Mouse (Mus musculus): ENCODE data around the gene Zbtb1. TPM values are rescaled to one million over a fixed set of nuclear protein-coding genes. Genes with fewer than 3 reads are reported as not detected.
A peak's percentile ranks its signal among the peaks of the same experiment; 100 is the strongest.
"Not testable (repeated sequence)": the region's sequence is repeated elsewhere in the genome, so short reads cannot be mapped to it uniquely, and the experiment has no call there.

Zbtb1 gene
- polyA plus RNA-seq, 1 experiment from 2014 or later: 15.5 TPM

DNA sequence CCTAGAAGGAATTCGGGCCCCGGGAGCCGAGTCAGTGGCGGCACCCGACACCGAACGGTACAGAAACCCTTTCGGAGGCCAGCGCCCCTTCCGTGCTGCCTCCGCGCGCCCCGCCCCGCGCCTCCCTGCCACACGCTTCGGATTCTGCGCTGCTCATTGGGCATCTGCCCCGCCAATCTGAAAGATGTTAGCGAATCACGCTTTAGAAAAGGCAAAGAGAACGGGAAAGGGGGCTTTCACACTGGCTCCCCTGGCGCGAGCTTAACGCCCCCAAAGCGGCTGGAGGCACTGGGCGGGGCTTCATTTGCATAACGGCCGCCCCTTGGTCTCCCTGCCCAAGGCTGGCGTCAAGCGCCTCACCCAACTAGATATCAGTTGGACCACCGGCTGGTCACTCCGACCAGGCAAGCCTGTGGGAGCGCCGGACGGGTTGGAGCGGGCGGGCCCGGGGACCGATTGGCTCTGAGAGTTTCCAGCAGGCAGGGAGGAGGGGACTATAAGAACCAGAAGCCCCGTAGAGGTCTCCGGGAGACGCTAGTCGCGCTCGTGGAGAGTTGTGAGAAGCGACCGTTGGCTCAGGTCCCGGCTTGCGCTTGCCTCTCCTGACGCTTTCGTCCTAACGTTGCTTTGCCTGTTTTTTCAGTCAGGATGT lies 33.9 kb downstream of the Zbtb1 start, which contains the start of gene Hspa2:
Gene Hspa2 (plus strand): TSS at position 291 of the 652 bp plus-strand sequence.
- DNase-seq (ENCODE audit: low spot score): peak; percentile 100

DNA sequence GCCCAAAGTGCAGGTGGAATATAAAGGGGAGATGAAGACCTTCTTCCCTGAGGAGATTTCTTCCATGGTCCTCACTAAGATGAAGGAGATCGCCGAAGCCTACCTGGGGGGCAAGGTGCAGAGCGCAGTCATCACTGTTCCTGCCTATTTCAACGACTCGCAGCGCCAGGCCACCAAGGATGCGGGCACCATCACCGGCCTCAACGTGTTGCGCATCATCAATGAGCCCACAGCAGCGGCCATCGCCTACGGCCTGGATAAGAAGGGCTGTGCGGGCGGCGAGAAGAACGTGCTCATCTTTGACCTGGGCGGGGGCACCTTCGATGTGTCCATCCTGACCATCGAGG lies 34.7 kb downstream of the Zbtb1 start:
- no peak for DNase-seq (ENCODE audit: low spot score)

DNA sequence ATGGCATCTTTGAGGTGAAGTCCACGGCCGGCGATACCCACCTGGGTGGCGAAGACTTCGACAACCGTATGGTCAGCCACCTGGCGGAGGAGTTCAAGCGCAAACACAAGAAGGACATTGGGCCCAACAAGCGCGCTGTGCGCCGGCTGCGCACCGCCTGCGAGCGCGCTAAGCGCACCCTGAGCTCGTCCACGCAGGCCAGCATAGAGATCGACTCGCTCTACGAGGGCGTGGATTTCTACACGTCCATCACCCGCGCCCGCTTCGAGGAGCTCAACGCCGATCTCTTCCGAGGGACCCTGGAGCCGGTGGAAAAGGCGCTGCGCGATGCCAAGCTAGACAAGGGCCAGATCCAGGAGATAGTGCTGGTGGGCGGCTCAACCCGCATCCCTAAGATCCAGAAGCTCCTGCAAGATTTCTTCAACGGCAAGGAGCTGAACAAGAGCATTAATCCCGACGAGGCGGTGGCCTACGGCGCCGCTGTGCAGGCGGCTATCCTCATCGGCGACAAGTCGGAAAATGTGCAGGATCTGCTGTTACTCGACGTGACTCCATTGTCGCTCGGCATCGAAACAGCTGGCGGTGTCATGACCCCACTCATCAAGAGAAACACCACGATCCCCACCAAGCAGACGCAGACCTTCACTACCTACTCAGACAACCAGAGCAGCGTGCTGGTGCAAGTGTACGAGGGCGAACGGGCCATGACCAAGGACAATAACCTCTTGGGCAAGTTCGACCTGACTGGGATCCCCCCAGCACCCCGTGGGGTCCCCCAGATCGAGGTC lies 35.3 kb downstream of the Zbtb1 start:
- peak; percentile 23 for DNase-seq (ENCODE audit: low spot score)

DNA sequence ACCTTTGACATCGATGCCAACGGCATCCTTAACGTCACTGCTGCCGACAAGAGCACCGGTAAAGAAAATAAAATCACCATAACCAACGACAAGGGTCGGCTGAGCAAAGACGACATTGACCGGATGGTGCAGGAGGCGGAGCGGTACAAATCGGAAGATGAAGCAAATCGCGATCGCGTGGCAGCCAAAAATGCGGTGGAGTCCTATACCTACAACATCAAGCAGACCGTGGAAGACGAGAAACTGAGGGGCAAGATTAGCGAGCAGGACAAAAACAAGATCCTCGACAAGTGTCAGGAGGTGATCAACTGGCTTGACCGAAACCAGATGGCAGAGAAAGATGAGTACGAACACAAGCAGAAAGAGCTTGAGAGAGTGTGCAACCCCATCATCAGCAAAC lies 35.9 kb downstream of the Zbtb1 start:
- DNase-seq (ENCODE audit: low spot score): peak; percentile 17

DNA sequence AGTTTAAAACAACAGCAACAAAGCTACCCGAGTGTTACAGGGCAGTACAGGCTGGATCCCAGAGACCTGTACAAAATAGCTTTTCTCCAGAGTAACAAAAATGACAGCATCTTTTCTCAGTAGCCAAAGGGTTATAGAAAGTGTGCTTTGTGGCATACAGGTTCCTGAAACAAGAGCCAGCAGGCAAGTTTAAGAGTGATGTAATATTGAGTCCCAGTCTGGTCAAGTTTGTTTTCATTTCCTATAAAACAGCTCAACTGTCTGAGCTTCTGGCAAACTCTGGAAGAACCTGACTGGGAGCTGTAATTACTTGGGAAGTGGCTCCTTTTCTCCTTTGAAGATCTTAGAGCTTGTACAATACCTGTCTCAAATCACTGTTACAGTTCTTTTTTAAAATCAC lies 37.1 kb downstream of the Zbtb1 start:
- no peak for DNase-seq (ENCODE audit: low spot score)

DNA sequence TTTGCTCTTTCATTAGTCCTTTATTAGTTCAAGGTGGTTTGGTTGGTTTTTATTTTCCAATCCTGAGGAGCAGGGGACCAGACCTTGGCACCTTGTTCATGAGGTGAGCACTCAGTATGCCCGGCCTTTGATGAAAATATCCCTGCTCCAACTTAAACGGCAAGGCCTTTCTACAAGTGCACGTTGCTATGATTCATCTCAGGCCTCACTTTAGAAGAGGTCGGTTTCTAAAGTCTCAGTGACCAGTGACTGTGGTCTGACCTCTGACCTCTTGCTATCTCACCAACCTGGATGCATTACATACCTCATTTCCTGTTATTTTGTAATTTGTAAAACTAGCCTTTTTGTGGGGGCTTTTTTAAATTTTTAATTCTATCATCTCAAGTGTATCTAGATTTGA lies 39.1 kb downstream of the Zbtb1 start:
- no peak for DNase-seq (ENCODE audit: low spot score)

DNA sequence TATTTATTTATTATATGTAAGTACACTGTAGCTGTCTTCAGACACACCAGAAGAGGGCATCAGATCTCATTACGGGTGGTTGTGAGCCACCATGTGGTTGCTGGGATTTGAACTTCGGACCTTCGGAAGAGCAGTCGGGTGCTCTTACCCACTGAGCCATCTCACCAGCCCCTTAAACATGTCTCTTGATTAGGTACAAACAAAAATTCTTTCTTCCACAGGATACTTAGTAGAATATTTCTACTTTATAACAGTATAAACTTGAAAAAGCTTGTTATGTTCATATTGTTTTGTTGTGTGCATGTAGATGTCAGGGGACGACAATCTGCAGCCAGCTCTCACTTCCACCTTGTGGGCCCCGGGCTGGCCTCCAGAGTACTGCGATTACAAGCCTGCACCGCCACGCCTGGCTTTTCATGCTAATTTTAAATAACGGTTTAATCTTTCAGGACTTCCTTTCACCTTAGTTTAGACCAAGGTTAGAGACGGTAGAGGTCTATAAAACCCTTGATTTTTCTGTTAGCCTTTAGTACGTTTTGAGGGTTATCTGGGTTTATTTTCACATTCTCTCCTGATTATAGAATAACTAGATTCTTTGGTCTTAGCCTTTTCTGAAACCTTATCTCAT lies 45.4 kb downstream of the Zbtb1 start:
- no peak for DNase-seq (ENCODE audit: low spot score)

DNA sequence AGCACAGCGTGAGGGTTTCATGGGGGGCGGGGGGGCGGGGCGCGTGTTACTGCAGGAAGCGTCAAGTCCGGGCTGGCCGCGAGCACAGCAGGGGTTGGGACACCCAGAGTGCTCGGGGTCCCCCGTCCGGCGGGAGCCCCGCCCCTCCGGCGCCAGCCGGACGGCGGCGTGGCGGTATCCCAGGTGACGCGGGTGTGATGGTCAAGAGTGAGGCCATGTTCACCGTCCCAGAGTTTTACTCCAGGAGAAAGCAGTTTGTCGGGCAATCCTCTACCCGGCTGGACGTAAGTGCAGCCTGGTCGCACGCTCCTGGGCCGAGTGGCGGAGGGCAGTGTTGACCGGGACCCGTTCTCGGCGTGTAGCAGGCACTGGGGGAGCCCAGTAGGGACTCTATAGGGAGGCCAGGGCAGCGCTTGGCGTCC lies 47.4 kb downstream of the Zbtb1 start, which contains the start of gene Ppp1r36:
Gene Ppp1r36 (plus strand): TSS at position 106 of the 422 bp plus-strand sequence.
- no peak for DNase-seq (ENCODE audit: low spot score)

DNA sequence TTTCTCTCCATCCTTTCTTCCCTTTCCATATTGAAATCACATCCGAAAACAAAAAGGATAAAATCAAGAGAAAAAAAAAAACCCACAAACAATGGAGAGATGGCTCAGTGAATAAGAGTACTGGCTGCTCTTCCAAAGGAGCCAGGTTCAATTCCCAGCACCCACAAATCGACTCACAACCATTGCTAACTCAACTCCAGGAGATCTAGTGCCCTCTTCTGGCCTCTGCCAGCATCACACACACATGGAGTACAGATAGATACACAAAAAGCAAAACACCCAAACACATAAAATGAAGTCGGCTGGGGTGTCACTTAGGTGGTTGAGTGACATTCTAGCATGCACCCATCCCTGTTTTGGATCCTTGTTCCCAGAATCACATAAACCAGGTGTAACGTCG lies 48.3 kb downstream of the Zbtb1 start:
- no peak for DNase-seq (ENCODE audit: low spot score)

DNA sequence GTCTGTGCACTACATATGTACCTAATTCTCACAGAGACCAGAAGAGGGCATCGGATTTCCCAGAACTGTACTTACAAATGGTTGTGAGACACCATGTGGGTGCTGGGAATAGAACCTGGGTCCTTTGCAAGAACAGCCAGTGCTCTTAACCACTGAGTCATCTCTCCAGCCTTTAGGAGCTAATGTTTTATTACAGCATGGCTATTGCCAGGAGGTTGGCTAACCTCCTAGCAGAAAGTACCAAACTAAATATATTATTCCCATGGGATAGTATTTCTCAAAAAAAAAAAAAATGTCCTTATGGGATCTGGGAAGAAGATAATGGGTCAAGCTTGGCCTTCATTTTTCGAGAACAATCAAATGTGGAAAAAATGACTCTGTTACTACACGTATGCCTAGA lies 55.2 kb downstream of the Zbtb1 start:
- no peak for DNase-seq (ENCODE audit: low spot score)

DNA sequence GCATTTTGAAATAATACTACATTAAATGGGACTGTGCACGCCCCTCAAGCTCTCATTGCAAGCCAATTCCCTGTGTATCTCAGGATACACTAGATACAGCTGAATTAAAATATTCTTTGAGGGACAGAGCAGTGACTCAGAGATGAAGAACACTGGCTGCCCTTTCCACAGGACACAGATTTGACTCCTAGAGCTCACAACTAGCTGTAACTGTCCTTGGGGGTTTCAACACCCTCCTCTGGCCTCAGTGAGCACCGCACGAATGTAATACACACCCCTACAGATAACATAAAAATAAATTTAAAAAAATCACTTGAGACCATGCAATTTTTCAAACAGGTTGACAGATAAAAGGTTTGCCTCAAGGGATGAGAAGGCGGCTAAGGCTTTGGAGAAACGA lies 57.5 kb downstream of the Zbtb1 start:
- no peak for DNase-seq (ENCODE audit: low spot score)

DNA sequence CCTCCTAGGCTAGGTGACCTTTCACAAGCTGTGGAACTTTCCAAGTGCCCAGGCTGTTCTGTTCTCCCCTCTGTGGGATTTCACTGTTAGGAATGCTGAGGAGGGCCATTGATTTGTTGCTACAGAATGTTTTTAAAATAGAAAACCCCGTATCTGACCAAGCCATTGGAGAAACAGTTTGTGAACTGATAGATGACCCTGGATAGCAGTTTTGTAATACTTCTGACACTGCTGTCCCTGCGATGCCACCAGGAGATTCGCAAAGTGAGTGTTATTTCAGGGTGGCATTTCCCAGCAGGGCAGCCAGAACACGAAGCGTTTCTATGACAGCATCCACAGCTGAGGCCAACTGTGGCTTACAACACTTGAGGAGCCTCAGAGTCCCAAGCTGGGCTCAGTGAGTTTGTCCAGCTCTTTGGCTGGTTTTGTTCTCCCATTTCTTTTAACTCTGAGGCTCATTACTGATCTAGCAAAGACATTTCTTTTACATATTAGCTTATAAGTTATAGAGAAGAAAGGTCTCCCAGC lies 60.9 kb downstream of the Zbtb1 start:
- no peak for DNase-seq (ENCODE audit: low spot score)

DNA sequence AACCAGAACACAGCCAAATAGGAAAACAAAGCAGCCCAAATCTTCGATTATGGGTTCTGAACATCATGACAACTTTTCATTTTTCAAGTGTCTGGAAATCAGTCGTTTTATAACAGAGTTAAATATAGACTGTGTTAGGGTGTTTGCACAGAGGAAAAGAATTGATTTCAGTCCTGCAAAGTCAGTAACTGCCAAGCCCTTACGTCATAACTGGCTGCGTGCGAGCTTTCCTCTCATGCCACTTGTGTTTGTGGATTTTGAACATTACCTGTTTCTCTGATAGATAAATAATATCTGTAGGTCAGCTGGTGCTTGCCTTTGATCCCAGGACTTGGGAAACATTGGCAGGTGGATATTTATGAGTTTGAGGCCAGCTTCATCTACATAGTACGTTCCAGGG lies 61.4 kb downstream of the Zbtb1 start:
- no peak for DNase-seq (ENCODE audit: low spot score)

DNA sequence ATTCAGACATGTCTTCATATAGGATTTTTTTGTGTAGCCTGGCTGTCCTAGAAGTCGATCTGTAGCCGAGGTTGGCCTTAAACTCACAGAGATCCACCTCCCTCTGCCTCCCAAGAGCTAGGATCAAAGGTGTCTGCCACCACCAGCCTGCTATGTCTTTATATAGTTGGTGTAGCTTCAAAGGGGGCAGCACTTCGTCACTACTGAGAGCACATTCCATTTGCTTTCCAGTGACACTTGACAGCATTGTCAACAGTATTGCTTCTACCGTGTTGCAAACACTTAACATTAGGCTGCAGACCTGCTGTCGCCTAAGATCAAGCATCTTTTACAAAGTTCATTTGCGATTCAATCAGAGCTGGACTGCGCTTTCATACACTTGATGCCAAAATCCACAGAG lies 64.0 kb downstream of the Zbtb1 start:
- DNase-seq (ENCODE audit: low spot score): no peak

DNA sequence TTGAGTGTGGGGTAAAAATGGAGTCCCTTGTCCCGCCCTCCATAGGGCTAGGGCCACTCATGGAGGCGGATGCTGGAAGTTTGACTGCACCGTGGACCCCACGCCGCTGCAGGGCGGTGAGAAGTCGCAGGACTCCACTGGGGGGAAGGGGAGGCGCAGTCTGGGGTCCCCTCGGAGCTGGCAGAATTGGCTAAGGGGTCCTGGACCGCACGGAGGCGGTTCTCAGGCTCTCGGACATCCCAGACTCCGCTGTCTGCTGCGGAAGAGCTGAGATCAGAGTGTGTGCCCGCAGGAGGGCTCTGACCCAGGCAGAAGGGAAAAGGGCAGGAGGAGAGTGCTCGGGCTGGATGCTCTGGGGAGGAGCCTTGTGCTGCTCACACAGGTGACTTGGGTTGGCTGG lies 65.0 kb downstream of the Zbtb1 start:
- DNase-seq (ENCODE audit: low spot score): no peak

DNA sequence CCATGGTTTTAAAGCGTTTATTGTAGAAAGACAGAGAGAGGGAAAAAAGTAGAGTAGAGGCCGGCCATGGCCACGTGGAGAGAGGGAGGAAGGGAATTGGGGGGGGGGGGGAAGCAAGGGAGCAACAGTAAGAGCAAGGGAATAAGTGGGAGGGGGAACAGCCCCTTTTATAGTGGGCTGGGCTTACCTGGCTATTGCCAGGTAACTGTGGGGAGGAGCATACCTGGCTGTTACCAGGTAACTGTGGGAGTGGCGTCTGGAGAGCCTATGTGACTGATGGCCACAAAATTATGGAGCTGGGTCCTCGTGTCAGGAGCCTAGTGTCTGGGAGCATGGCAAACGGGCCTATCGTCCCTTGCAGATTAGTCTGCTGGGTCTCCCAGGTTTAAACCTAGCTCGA lies 65.5 kb downstream of the Zbtb1 start:
- no peak for DNase-seq (ENCODE audit: low spot score)

DNA sequence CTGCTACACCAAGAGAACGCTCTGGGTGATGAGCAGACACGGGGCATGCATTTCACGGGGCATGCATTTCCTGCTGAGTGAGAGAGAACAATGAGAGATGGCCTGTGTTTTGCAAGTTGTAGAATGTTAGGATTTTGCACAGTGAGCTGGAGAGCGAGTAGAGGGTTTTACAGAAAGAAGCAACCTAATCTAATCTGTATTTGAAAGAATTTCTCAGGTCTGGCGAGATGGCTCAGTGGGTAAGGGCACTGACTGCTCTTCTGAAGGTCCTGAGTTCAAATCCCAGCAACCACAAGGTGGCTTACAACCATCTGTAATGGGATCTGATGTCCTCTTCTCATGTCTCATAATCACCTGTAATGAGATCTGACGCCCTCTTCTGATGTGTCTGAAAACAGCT lies 73.4 kb downstream of the Zbtb1 start:
- not testable (repeated sequence) for DNase-seq (ENCODE audit: low spot score)

DNA sequence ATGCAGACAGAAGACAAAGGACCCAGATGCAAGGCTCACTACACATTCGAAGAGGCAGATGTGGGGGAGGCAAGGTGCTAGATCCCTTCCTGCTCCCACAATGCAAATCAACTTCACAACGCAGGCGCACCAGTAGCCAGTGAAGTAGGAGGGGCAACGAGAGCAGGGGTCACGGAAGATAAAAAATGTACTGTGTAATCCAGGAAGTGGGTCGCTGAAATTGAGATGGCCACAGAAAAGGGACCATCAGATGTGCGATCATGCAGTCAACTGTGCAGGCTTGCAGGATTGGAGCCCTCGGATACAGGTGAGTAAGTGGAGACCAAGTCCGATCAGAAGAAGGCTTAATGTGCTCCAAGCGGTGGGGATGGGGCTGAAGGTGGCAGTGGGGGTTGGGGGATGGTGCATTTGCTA lies 74.3 kb downstream of the Zbtb1 start:
- DNase-seq (ENCODE audit: low spot score): peak; percentile 7

DNA sequence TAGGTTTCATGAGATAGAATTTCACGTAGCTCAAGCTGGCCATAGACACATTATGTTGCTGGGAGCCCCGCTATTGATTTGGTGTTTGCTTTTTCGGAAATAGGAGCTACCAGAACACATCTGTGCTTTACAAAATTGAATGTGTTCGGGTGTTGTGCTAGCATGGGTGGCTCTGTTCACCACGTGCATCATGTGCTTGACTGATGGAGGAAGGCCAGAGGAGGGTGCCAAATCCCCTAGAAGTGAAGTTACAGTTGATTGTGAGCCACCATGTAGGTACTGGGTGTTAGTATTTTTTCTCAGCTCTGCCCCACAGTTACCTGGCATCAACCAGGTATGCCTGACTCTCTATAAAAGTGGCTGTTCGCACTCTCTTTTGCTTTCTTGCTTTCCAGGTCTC lies 74.8 kb downstream of the Zbtb1 start:
- DNase-seq (ENCODE audit: low spot score): no peak

DNA sequence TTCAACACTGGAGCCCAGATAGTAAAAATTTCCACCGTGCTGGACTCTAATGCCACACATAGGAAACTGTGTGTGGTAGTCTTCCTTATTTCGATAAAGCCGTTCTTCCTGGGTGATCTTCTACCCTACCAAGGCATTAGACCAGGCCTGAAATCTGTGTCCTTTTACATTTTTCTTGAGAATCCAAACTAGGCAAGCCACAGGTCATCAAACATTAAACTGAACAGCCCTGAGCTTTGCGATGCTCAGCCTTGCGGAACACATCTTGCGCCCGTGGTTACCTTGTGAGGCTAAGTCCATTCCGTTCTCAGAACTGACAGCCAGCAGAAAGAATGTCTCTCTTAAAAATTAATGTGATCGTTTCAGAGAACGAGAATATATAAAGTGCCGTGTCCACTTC lies 76.1 kb downstream of the Zbtb1 start:
- no peak for DNase-seq (ENCODE audit: low spot score)

All from thymus, postnatal 0 days (tissue).